Mouse (Mus musculus) left cerebral cortex, adult 18-20 months (tissue): Measurements from ENCODE around the gene Sfmbt1. TPM values are rescaled to one million over a fixed set of nuclear protein-coding genes. Genes with fewer than 3 reads are reported as not detected.

Experiments
- DNase-seq, 2 experiments: peaks; one replicate each; pipeline ENCODE4 v3.0.0; 2021 to 2022; ENCODE audit warnings: low spot score in 2 of 2, mixed read lengths in 1 of 2
- total RNA-seq, 2 experiments: library from RNA; stranded (reverse); gene quantifications; 2 replicates each; pipeline ENCODE4 v1.2.3; 2021

Gene Sfmbt1
- total RNA-seq, 2 experiments from 2014 or later: 39.3 to 41.0 TPM

- no peak for DNase-seq
Measured at GRCm38 (mm10) chr14:30824456-30824995, 109.9 kb downstream of the Sfmbt1 start.

DNA sequence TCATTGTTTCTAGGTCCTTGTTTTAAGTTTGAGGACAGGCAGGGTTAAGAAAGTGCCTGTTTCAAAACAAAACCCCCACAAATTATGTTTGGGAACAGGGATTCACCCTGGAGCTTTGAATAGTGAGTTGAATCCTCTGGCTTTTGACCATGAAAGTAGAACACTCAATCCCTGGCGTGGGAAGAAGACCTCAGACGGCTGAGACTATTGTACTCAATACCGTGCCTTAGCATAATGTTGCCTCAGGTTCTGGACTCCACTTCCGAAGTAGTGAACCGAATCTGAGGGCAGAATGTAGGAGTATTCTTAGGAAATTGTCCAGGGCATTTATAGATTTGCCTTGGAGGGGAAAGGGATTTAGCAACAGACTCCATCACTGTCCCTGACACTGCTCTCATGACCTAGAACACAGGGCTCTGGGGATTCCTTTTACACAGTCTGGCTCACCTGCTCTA is 110.4 kb downstream of the Sfmbt1 start:
- no peak for DNase-seq

- peak; percentile 84 to 91 for DNase-seq
Measured at GRCm38 (mm10) chr14:30825476-30826131, 111.0 kb downstream of the Sfmbt1 start, which contains the start of gene Tmem110. TSS of gene Tmem110 (plus strand) at chr14:30825590.

DNA sequence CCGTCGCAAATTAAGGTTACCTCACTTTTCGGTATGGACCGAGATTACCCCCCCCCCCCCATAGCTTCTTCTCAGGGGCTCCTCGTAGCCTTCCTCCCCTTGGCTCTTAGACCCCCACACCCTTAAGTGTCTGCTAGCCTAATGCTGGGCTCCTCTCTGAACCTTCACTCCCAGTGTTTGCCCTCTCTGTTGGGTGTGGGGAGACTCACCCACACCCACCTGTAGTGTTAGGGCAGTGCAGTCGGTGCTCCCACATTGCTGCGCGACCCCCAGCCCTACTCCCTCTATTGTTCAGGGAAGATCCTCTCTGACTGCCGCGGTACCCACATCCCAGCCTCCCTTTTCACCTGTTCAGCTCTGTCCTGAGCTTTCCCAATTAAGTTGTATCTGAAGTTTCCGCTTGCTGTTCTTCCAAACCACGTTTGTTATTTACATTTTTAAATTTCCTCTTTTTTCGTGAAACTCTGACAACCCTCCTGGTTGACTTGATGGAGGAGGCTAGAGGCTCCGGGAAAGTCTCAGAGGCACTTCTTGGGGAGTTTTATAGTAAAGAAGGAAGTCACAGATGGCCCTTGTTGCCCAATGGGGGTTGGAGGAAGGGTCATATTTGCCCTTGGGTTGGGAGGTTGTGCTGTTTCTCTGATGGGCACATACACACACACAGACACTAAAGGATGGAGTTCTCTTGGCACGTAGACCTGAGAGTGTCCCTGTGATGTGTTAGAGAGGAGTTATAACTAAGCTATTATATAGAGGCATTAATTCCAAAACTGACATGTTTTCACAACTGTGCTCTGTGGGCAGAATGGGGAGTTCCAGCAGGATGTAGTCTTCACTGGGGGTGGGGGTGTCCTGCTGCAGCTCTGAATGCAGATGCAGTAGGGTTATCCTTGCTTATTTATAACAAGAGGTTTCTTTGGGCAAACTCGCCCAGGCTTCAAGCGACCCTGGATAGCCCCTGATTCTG is 111.8 kb downstream of the Sfmbt1 start:
- no peak for DNase-seq

GRCm38 (mm10) chr14:30827480-30827879 is 112.8 kb downstream of the Sfmbt1 start:
- no peak for DNase-seq

DNA sequence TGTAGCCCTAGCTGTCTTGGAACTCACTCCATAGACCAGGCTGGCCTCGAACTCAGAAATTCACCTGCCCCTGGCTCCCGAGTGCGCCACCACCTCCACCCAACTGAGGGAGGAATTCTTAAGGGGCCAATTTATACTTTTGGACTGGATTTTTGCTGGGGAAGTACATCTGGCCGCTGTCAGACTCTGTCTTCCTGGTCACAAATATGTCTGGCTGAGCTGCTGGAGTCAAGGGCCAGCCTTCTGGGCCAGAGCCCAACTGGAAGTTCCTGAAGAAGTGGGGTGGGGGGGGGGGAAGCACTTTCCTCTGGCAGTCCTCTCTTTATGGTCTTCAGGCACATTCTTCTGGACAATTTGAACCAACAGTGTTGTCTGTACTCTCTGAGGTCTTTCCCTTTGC is 113.4 kb downstream of the Sfmbt1 start:
- no peak for DNase-seq

DNA sequence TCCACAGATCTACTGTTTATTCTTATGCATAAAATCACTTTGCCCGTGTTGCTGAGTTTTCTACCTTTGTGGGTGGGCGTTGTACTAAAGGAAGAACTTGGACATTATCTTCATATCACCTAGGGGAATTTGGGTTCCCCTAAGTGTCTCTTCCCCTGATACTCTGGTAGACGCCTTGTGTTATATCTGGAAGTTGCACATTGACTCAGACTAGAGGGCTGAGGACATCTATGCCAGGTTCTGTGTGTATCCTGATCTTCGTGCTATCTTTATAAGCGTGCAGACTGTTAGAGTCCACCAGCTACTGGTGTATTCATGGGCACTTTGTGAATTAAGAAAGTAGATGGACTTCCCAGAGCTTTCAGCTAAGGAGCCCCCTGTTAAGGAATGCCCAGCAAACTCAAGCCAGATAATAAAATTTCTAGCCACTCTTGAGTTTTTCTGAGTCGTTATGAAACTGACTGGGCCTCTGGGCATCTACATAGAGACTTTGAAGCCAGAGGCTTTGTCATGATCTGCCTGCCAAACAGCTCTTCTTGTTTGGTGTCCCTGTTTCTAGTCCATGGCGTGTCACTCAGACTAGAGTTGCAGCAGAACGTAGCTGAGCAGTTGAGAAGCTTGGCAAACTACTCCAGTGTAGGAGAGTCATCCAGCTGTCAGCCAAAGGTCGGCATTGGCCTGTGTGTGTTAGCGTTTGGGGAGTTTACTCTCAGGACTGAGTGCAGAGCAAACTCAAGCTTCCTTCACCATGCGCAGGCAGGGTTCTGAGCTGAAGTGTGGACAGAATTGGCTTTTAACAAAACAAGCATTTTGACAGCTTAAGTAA is 114.2 kb downstream of the Sfmbt1 start:
- DNase-seq: no peak

DNA sequence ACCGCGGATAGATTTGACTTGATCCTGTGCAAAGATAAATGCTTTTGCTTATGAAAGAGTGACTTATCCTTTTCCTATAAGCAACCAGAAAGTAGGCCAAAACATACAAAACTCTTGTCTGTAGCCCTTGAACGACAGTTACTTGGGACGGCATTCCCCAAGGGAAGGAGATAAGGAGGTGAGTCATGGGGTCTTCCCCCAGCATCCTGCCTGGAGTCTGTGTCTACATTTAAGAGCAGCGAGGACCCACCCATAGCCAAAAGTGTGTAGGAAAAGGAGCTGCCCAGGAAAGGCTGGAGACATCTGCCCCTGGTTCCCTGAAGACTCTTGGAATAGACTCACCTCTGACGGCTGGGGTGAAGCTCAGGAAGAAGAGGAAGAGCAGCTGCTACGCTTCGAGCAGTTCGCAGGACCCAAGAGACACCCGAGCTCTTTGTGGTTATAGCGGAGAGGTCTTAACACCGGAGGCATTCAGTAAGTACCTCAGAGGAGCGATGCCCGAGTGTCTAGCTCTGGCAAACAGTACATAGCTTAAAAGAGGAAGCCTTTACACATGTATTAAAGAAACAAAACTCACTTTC is 122.9 kb downstream of the Sfmbt1 start:
- no peak for DNase-seq

GRCm38 (mm10) chr14:30843701-30844100 is 129.1 kb downstream of the Sfmbt1 start:
- no peak for DNase-seq

- no peak for DNase-seq
Measured at GRCm38 (mm10) chr14:30850504-30850903, 135.9 kb downstream of the Sfmbt1 start.

DNA sequence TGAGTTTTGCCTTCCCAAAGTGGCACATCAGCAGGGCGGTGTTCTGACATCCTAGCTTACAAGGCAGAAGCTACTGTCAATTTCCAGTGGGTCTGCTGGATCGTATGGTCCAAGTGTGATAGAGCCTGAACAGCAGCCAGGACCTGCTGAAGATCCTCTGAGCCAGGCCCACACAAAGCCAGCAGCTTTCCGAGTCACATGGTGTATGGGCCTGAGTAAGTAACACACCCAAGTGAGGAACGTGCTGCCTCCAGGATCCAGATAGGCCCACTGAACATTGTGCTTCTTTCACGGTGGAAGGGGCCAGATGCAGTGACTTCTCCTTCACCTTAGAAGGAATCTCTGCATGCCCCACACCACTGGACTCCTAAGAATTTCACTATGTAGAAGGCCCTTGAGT is 137.7 kb downstream of the Sfmbt1 start:
- DNase-seq: no peak

DNA sequence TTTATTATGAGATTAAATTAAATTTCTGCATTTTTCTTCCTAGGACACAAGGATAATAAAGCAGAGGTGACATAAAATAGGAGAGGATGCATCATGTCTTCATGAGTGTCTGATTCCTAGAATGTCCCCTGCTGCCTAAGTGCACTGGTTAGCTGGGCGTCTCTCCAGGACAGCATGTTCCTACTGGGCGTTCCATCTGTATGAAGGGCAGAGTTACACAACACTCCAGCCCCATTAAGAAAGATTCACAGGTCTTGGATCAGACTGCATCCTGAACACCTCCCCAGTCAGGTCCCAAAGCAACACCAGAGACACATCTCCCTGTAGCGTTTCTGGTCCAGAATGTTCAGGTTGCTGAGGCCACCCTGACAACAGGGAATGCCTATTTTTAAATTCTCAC is 140.7 kb downstream of the Sfmbt1 start:
- DNase-seq: no peak

- no peak for DNase-seq
Measured at GRCm38 (mm10) chr14:30856885-30857507, 142.3 kb downstream of the Sfmbt1 start.

DNA sequence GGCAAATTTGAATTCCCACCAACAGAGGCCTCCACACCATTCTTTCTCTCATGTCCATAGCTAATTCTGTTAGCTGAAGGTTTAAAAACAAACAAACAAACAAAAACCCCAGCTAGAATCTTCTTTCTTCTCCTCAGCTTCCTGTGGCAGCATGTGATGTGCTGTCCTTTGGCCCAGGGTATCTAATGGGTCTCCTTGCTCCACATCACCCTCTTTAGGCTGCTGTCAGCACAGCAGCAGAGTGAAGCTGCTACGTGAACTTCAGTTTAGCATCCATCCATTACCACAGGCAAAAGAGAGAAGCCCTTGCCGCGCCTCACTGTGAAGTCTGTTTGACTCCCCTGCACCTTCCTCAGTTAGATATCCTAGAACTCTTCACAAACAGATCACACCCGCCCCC is 143.3 kb downstream of the Sfmbt1 start:
- no peak for DNase-seq

DNA sequence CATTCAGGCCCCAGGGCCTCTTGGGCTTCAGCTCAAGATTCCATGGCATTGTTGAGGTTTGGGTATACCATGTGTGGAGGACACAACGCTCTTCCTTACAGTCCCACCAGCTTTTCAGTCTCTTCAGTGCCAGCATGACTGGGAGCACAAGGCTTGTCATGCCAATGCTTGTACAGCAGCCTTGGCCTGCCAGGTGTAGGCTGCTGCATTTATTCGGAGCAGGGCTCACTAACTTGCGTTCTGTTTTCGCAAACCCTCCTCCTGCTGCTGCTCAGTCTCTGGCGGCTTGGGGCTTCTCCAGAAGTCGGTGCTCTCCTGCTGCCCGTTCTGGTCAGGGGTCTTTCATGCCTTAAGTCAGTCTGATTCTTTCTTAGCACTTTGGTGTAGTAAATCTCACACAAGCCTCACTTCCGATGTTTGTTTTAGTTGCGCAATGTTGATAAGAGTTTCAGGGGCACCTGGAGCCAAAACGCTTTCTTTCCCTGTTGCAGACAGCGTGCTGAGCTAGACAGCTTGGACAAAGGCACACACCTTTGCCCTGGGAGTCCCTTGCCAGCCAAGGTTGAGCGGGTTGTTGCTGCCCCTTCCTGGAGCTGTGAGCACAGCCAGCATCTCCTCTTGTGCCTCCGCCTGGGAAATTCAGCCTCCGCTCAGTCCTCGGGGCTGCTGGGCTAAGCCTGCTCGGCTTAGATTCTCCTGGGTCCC is 146.9 kb downstream of the Sfmbt1 start:
- DNase-seq: no peak

- no peak for DNase-seq
Measured at GRCm38 (mm10) chr14:30862368-30862767, 147.7 kb downstream of the Sfmbt1 start.

DNA sequence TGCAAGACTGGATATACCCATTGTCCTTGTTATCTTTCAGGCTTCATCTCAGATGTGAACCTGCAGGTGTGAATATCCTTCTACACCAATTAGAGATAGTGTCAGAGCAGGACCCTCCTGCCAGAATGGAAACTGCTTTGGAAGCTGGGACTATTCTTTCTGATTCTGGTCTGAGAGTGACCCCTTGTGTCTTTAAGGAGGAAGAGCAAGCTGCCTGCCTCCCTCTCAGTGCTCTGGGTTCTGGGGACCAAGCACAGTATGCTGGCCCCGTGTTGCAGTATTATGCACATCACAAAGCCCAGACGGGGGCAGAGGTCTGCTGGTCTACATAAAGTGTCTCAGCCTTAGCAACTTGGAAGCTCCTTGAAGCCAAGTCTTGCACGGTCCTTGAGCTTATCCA is 150.7 kb downstream of the Sfmbt1 start:
- DNase-seq: no peak

DNA sequence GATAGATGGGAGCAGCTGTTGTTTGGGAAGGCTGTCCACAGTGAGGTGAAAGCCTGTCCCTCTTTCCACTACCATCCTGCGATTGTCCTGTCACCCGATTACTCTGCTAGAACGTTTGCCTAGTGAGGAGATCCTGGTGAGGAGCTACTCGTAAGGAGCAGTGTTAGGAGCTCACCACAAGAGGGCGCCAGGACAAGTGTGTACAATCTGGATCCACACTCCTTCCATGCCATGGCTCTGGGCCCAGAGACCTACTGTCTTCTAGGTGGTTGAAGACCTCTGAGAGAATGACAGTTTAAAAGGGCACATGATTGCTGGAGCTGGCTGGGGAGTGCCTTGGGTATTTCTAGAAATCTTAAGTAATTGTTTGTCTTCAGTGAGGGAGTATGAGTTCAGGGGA is 152.4 kb downstream of the Sfmbt1 start:
- peak; percentile 76 to 80 for DNase-seq

DNA sequence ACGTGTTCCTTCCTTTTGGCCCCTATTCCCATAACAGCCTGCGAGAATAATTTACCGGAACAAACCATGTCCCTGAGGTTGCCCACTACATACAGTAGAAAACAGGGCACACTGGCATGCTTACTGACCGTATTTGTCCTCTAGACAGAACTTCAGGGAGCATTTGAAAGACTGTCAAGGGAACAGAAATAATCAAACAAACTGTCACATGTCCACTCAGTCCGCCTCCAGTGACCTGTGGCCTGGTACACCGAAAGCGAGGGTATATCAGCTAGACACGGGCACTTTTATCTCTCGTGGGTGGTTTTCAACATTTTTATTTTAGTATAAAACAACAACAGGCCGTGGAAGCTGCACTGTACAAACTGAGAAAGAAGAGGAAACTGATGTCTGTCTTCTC is 154.2 kb downstream of the Sfmbt1 start:
- DNase-seq: no peak

- DNase-seq: no peak
Measured at GRCm38 (mm10) chr14:30869391-30869801, 154.7 kb downstream of the Sfmbt1 start.
